Mouse (Mus musculus): ENCODE data around the gene Slco1a5.

- TF ChIP-seq CTCF (conservative IDR thresholded peaks at IDR 0.05; ENCODE audit: low read length) (no peak), POU5F1 (IDR thresholded peaks at IDR 0.05; ENCODE audit: borderline replicate concordance, low read length) (no peak), NANOG (IDR thresholded peaks at IDR 0.05; ENCODE audit: borderline replicate concordance, low read length) (no peak)
Observed at GRCm38 (mm10) chr6:142220138-142220537, 102.6 kb downstream of the Slco1a5 start.
